Comparison of ENCODE assay signal across 26 mouse cellular contexts in the genomic region with DNA sequence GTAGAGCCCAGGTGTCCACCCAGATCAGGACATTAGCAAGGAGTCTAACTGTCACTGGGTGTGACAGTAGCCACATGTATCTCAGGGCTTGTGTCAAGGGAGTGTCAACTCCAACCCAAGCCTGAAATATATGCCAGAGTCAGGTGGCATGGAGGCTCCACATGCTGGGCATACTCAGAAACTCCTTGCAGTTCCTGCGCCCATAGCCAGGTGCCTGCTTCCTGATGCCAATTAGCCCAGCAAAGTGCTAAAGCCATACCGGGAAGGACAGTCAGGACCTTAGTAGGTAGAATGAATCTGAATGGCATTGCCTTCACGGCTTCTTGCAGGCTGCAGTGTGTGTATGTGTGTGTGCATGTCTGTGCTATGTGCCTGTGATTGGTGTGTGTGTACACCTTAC.
"Had no signal": no experiment of that assay in that cellular context is flagged by ENCODE, and none has a peak within 500 bp of the region (broad histone marks: within the 10 kb centered on the region; RNA-seq: fewer than 3 reads in every experiment).

No protein-coding gene starts in this region.

- ATAC-seq: hindbrain, postnatal 0 days; liver, embryonic 12.5 days had no signal

- H3K27me3 ChIP-seq: heart, embryonic 13.5 days; heart, embryonic 15.5 days; hindbrain, embryonic 13.5 days; hindbrain, embryonic 15.5 days; kidney, embryonic 15.5 days; limb, embryonic 13.5 days; limb, embryonic 15.5 days; liver, embryonic 12.5 days had no signal

- H3K9ac ChIP-seq: heart, embryonic 13.5 days; heart, embryonic 15.5 days; hindbrain, embryonic 13.5 days; hindbrain, embryonic 15.5 days; kidney, embryonic 15.5 days; limb, embryonic 13.5 days; limb, embryonic 15.5 days; liver, embryonic 12.5 days; liver, embryonic 14.5 days had no signal

- H3K4me1 ChIP-seq: hindbrain, embryonic 13.5 days; hindbrain, embryonic 15.5 days; limb, embryonic 13.5 days; limb, embryonic 15.5 days had no signal

- DNase-seq: gastrocnemius, postnatal 14 days; gastrocnemius, postnatal 36 days; heart, adult 11 months; heart, adult 2 months; heart, postnatal 14 days; heart, postnatal 36 days; kidney, adult 11 months; kidney, adult 2 months; kidney, adult 9 months; kidney, postnatal 14 days; kidney, postnatal 36 days; layer of hippocampus, adult 9-11 months; layer of hippocampus, postnatal 36 days; left cerebral cortex, postnatal 4 days had no signal

- H3K4me2 ChIP-seq: heart, embryonic 11.5 days; heart, embryonic 13.5 days; heart, embryonic 15.5 days; hindbrain, embryonic 13.5 days; hindbrain, embryonic 15.5 days; kidney, embryonic 15.5 days; limb, embryonic 13.5 days; limb, embryonic 15.5 days; liver, embryonic 12.5 days had no signal

- H3K9me3 ChIP-seq: heart, embryonic 13.5 days; heart, embryonic 15.5 days; hindbrain, embryonic 13.5 days; hindbrain, embryonic 15.5 days; kidney, embryonic 15.5 days; limb, embryonic 13.5 days; limb, embryonic 15.5 days; liver, embryonic 12.5 days had no signal

- H3K4me3 ChIP-seq: heart, adult 2 months; heart, embryonic 13.5 days; heart, embryonic 15.5 days; hindbrain, embryonic 13.5 days; hindbrain, embryonic 15.5 days; kidney, embryonic 15.5 days; limb, embryonic 13.5 days; limb, embryonic 15.5 days; liver, embryonic 12.5 days had no signal

- H3K27ac ChIP-seq: heart, adult 2 months; heart, embryonic 13.5 days; heart, embryonic 15.5 days; hindbrain, embryonic 13.5 days; hindbrain, embryonic 15.5 days; hindbrain, postnatal 0 days; kidney, embryonic 15.5 days; kidney, postnatal 0 days; limb, embryonic 13.5 days; limb, embryonic 15.5 days; liver, embryonic 12.5 days; liver, embryonic 14.5 days had no signal
